Mouse (Mus musculus) lung, adult 18-20 months (tissue): Measurements from ENCODE around the gene Jhy.

Source experiments
- DNase-seq, 2 experiments: peaks; one replicate each; pipeline ENCODE4 v3.0.0; 2022; ENCODE audit warnings: mixed read lengths in 2 of 2

The Jhy gene

DNA sequence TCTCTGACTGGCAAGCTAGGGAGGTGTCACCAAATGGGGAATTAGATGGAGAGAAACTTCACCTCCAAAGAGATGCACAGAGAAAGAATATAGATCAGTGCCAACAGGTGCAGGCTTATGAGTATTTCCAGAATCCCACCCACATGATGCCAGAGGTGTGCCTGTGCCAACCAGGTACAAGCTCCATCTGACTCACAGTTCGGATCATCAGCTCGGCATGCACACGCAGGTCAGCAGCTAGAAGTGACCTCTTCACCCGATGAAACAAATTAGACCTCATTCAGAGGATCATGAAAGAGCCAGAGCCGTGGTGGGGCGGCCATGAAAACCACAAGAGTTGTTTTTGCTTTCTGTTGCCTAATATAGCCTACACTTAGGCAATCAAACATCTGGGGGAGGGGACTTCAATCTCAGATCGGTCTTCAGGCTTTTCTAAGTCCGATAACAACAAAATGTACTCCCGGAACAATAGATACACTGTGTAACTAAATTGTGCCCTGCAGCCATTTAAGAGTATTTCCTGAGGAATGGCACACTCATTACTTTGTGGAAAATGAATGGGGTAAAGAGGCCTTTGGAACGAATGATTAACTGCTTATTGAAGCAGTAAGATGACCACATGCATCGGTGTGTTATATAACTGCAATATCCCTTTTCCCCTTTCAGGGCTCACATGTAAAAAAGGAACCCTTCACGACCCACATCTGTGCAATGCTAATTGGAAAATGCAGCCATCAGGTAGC, 45.9 kb downstream of the Jhy start:
- DNase-seq, result no peak

- DNase-seq, result no peak
Observed at GRCm38 (mm10) chr9:40908915-40909314, 55.0 kb downstream of the Jhy start.

DNA sequence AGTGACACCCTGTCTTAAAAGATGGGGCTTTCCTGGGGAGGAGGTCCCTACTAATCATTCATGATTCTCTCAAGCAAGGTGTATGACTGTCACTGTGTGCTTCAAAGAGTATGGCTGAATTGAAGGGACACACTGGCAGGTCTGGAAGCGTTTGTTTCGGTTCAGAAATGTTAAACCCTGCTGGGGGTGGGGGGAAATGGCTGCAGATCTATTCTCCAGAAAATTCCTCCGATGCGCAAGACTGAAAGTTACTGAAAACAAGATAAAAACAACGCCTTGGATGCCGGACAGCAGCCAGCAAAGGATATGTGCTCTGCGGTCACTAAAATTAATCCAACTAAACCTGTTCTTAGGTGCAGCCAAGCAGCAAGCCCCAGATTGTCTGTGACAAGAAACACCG, 55.5 kb downstream of the Jhy start:
- no peak for DNase-seq

DNA sequence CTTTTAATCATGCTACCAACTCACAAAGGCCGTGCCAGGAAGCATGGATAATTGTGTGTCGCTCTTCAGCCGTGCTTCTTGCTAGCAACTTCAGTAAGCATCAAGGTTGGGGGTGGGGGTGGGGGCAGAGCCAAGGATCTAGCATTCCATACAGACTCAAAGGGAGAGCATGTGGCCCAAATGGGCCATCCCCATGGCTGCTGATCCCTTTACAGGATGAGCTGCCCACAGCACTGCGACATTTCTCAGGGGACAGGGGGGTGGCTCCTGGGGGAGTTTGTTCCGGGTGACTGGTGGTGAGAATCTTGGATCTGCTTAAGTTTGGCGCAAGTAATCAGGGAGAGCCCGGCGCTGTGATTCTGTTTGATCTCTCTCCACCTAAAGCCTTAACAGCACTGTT, 56.5 kb downstream of the Jhy start:
- no peak for DNase-seq

GRCm38 (mm10) chr9:40892456-40892855, 71.5 kb downstream of the Jhy start:
- no peak for DNase-seq

DNA sequence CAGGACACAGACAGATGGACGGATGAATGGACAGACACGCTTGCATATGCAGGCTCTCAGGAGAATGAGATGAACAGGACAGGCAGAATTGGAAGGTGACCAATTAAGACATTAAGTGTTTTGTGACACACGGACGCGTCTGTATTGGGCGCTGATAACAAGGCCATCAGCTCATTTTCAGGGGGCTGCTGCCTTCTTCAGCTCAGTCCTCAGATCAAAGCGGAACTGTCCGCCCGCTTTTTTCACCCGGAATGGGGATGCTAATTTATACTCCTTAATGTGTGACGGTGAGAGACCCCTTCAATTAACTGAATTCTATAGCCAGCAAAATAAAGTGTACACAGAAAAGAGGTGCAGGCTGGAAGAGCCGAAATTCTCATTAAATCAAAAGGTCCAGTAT, 74.5 kb downstream of the Jhy start:
- no peak for DNase-seq

DNA sequence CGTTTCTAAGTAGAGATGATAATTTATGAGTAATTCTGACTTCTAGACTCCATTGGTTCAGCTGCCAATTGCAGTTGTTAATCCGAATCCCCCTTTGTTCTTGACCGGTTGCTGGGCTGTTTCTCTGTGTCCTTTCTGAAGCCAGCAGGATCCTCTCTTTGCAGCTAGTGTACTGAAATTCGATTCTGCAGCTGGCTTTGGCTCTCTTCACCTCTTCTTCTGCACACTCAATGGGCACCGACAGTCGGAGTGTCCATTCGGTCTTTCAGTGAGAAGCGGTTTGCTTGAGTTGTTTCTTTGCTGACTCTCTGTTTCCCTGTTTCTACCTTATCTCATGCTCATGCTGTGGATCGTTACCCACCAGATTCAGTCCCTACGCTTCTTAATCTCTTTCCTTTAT, 78.2 kb downstream of the Jhy start:
- no peak for DNase-seq

DNA sequence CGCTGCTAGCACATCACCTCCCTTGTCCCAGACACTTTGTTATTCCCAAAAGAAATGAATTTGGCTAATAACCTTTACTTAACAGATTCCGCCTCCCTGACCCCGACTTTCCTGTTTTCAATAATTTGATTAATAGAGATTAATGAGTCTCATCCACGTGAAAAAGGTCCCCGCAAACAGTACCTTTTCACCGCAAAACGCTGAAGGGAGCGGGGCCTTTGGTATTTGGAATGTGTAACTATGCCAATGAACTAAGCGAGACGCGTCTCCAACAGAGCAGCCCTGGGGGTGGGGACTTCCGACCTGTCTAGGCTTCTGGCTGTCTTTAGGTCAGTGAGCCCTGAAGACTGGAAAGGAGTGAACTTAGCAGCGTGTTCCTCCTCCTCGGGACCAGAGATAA, 84.9 kb downstream of the Jhy start:
- no peak for DNase-seq

DNA sequence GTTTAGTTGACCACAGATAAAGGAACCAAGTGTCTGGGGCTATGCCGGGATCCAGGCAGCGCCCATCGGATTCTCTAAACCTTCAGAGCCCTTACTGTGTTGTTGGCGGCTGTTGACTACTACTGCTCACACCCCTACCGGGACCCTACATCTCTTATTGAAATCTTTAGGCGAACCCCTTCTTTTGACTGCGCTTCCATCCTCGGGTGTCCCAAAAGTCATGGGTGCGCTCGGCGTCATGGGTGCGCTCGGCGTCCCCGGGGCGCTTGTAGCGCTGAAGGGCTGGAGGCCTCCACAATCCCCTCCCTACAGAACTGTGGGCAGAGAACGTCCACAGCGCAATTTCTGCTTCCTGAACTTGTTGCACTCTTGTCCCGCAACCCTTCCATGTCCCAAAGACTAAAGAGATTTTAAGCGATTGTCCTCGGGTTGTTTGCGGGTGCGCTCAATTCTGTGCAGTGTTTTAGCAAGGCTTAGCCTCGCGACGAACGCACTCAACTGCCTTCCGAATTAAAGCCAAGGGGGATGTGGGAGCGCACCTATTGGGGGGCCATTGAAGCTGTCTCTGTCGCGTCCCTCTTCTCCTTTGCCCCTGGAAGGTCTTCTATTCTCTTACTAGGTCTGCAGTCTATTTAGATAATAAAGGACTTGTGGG, 85.5 kb downstream of the Jhy start:
- no peak for DNase-seq

DNA sequence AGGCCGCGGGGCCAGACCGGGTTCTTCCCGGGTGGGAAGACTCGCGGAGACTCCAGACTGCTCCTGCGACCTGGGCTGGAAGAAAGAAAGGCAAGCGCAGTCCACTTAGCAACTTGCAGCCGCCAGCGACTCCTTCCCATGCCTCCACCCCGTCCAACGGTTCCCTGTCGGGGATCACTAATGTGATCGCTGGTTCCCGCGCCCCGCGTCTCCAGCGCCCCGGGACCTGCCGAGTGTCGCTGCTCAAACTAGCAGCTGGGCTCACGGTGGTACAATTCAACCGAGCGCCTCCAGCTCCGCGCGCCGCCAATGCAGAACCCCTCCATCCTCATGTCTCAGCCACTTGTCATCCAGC, 86.1 kb downstream of the Jhy start:
- no peak for DNase-seq

GRCm38 (mm10) chr9:40877146-40877880, 86.6 kb downstream of the Jhy start:
- DNase-seq, result no peak

DNA sequence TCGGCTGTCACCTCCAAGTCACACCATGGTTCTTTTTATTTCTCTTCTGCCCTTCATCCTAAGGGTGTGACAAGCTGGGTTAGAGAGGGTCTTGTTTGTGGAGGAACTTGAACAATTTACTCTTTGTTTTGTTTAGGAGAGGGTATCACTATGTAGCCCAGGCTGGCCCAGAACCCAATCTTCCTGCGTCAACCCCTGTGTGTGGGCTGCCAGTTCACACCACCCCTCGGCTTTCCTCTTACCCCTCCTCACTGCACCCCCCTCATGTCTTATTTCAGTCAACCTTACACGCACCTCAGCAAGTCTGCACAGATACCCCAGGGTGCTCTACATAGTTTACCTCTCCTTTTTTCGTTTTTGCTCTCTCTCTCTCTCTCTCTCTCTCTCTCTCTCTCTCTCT, 87.2 kb downstream of the Jhy start:
- no peak for DNase-seq

- DNase-seq, result no peak
Observed at GRCm38 (mm10) chr9:40876164-40876563, 87.8 kb downstream of the Jhy start.

DNA sequence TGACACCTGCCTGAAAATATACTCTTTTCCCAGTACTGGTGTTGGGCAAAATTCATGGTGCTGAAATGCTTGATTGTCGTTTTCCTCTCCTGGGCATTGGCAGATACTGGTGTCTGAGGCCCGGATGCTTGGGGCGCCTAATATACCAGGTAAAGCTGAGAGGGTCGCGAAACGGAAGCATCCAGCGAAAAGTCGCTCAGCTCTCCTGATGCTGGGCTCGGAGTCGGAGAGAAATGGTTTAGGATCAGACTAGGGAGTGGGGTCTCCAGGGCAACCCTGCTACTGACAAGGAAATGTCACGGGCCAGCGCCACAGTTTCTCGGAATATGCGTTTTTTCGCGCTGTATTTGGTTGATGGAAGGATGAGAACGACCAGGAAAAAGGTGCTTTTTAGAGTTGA, 88.5 kb downstream of the Jhy start:
- DNase-seq, result no peak

- DNase-seq, result no peak
Observed at GRCm38 (mm10) chr9:40874961-40875360, 89.0 kb downstream of the Jhy start.

GRCm38 (mm10) chr9:40873556-40874470, 90.1 kb downstream of the Jhy start, which contains the start of gene Bsx:
Bsx (plus strand) TSS chr9:40874127.
- peak in 1 of 2 experiments; percentile 7 for DNase-seq

DNA sequence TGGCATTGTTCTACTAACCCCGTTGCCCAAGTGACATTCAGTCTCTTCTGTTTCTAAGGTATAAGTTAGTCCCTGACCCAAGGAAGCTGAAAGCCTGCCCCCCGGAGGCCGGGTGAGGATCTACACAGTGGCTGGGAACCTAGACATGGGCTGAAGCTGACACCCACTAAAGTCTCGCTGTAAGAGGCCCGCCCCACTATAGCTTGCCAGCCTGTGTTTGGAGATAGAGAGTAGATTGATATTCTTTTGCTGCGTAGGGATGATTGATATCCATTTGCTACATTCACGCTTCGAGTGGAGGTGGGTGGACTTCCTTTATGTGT, 91.8 kb downstream of the Jhy start:
- peak; percentile 17 to 36 for DNase-seq

DNA sequence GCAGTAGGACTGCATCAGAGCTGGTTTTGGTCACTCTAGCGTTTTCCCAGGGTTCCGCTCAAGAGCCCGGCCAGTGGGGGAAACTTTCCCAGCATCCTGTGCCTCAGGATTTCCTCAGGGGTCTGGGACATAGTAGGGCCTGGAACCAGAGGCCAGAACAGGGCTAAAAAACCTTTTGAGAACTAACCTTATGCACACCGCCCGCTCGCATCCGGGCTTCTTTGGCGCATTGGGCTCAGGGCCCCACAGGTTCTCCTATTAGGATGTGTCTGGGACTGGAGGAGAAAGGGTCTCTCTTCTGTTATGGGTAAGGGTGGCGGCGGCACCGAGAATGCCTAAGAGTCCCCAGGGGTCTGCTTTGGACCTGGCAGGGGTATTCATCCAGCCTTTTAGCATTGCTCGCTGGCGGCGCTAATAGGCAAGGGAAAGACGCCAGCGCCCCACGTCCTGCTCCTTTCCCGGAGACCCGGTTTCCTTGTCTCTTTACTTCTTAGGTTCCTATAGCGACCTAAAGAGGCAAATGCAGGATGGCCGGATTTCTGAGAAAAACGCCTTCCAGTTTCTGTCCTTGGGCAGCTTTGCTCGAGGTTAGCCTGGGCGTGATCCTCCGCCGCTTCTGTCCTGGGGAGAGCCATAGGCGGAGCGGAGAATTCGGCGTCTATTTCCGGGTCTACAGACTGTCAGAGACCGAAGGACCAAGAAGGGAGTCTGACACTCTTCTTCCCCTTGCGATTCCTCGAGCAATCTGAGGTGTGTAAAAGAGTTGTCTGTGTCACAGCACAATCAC, 92.4 kb downstream of the Jhy start:
- DNase-seq, result no peak

GRCm38 (mm10) chr9:40870331-40870730, 93.6 kb downstream of the Jhy start:
- no peak for DNase-seq

DNA sequence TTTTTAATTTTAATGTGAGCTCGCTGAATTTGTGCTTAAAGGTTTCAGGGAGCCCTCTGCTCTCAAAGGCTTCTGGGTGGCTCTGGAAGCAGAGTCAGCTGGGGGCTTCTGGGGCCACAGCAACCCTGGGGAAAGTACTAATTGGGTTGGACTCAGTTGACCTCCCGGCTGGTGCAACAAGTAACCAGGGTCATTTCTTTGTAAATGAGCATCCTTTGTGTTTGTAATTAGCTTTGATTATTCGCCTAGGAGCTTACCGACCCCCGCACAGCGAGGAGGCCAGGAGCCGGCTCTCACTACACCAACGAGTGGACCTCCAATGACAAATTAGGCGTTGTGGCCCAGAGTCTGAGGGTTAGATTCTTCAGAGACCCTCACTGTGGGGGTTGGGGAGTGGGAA, 104.7 kb downstream of the Jhy start:
- no peak for DNase-seq

- no peak for DNase-seq
Observed at GRCm38 (mm10) chr9:40858461-40859160, 105.3 kb downstream of the Jhy start.

GRCm38 (mm10) chr9:40851515-40851914, 112.4 kb downstream of the Jhy start:
- DNase-seq, result no peak
